Mouse (Mus musculus) thymus, adult 18-20 months (tissue): ENCODE results near the gene Chmp1a.
"Not testable (repeated sequence)": the region's sequence is repeated elsewhere in the genome, so short reads cannot be mapped to it uniquely, and the experiment has no call there.

ENCODE experiments used
- DNase-seq, 2 experiments: peaks; one replicate each; pipeline ENCODE4 v3.0.0; 2022; ENCODE audit warnings: mixed read lengths in 2 of 2

Chmp1a gene

GRCm38 (mm10) chr8:123212321-123213117, at the start of gene Chmp1a, which contains the start of gene Spata33:
Gene Chmp1a, minus strand, starts transcription at chr8:123212763.
Gene Spata33, plus strand, starts transcription at chr8:123212832.
- DNase-seq: peak; percentile 78 to 84

- DNase-seq: not testable (repeated sequence)
Observed at GRCm38 (mm10) chr8:123257593-123257992, 45.0 kb upstream of the Chmp1a start.

DNA sequence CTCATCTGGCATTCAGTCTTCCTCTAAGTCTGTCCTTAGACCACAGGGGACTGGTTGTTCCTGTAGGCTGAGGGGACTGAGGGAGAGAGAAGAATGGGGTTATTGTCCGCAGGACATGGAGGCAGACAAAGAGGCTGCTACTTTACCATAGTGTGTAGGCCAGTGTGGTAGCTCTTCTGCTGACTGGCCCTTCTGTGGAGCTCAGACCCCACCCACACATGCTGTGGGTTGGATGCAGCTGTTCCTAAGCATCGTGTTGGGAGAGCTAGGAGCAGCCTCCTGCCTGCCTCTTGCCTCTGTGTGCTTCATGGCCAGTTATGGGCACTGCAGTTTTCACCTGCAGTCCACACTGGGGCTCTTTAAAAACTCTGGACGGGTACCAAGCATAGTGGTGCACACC, 44.6 kb upstream of the Chmp1a start:
- DNase-seq: no peak

DNA sequence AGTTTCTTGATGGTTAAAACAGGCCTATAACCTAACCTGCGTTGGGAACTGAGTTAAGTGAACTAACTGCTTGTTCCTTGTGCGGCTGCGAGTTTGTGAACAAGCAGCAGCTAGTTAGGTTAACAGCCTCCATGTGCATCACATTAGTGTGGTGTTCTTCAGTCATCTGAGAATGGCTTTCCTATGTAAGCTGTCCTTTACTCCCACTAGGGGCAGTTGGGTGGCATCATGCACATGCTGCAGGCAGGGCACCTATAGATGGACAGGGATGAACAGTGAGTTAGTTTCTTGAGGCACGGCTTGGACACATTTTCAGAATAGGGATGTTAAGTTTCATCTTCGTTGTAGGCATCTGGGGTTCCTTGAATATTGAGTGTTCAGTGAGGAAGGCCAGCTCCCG, 42.6 kb upstream of the Chmp1a start:
- DNase-seq: no peak

DNA sequence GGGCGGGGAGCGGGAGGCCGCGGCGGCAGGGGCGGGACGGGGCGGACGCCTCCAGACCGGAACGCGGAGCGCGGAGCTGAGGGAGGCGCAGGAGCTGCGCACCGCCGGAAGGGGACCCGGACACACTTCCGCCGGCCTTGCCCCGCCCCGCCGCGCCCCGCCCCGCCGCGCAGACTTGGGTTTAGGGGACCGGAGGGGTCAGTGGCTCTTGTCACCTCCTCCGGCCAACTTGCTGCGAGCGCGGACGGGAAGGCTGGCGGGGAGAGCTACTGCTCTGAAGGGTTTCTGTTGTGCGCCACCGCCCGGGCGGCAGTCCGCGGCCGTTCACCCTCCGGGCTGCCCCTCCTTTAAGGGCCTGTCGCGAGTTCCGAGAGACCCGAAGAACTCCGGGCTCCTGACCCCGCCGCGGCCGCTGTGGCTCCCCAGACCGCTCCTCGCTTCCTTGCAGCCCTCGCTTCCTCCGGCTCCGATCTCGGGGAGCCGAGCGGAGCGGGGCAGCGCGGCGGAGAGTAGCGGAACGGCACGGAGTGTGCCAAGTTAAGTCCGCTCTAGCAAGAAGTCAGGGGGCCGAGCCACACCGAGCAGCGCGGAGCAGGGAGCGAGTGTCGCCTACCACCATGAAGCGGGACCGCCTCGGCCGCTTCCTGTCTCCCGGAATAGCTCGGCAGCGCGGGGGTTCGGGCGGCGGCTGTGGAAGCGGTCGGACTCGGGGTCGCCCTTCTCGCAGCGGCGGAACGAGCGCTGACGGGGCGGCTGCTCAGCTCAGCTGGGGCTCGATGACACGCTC, 41.7 kb upstream of the Chmp1a start, which contains the start of the genes Zfp276 and Vps9d1:
Gene Zfp276, plus strand, starts transcription at position 97 of the 787 bp plus-strand sequence.
Gene Vps9d1, minus strand, starts transcription at position 250 of the 787 bp plus-strand sequence.
- DNase-seq: peak; percentile 68

GRCm38 (mm10) chr8:123253451-123254098, 41.0 kb upstream of the Chmp1a start:
- no peak for DNase-seq

- no peak for DNase-seq
Observed at GRCm38 (mm10) chr8:123252925-123253324, 40.4 kb upstream of the Chmp1a start.

DNA sequence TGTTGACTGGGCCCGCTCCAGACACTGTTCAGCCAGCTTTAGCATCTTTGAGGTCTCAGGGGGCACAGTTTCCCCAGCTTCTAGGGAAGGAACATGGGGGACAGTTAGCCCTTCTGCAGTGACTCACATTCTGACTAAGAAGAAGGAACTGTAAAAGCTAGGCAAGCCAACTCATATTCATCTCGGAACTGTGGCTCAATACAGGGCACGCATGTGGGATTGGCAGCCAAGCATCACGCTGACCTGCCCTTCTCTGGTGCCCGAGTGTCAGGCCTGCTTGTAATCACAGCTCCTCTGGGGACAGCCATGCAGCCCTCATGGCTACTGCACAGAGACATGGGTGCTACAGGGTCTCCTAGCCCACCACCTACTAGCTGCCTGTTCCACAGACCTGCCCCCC, 38.4 kb upstream of the Chmp1a start:
- DNase-seq: no peak

- no peak for DNase-seq
Observed at GRCm38 (mm10) chr8:123248596-123248995, 36.0 kb upstream of the Chmp1a start.

DNA sequence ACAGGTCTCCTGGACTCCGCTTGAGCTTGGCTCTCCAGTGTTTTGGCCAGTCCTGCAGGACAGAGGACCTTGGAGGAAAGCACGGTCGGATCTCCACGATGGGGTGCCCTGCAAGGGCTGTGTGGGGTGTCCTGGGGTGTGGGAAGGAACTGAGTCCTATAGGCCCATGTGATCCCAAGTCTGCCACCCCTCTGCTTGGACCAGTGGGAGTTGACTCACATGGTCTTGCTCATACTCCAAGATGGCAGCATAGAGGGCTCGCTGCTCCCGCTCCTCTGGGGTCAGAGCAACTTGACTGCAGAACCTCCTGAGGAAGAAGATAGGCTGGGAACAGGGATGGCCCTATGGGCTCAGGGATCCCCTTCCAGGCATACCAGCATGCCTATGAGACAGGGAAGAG, 35.2 kb upstream of the Chmp1a start:
- no peak for DNase-seq

- DNase-seq: no peak
Observed at GRCm38 (mm10) chr8:123245543-123245942, 33.0 kb upstream of the Chmp1a start.

GRCm38 (mm10) chr8:123244382-123244781, 31.8 kb upstream of the Chmp1a start:
- DNase-seq: no peak

- no peak for DNase-seq
Observed at GRCm38 (mm10) chr8:123243053-123243452, 30.5 kb upstream of the Chmp1a start.

DNA sequence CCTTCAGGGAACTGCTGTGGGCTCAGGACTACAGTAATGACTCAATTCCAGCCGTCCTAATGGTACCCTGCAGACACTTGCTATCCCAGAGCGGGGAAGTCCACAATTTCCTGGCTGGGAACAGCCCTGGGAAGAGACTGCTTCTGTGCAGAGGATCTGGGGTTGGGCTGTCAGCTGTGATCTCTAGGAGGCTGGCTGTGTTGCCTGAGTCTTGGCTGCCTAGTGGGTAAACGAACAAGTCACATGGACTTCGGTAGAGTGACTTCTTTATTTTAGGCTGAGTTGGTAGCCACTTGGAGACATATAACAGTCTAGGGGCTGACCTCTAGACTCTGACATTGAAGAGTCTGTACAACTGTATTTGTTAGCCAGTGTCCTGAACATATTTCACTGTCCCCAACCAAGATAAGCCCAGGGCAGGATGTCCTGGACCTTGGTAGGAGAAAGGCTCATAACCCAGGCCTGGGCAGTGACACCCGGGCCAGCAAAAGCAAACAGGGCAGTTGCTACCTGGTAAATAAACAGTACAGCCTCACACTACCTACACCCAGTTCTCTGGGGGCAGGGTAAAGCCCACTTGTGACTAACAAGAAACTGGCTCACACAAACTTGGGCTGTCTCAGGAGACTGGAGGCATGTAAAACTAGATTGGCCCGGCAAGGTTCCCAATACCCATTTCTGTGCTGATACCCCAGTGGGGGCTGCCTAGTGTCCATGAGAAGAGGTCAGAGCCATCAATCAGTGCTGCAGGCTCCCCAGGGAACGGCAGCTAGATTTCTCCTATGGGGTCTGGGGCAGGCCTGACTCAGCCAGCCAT, 29.8 kb upstream of the Chmp1a start:
- DNase-seq: no peak

GRCm38 (mm10) chr8:123239398-123239797, 26.8 kb upstream of the Chmp1a start:
- DNase-seq: no peak

DNA sequence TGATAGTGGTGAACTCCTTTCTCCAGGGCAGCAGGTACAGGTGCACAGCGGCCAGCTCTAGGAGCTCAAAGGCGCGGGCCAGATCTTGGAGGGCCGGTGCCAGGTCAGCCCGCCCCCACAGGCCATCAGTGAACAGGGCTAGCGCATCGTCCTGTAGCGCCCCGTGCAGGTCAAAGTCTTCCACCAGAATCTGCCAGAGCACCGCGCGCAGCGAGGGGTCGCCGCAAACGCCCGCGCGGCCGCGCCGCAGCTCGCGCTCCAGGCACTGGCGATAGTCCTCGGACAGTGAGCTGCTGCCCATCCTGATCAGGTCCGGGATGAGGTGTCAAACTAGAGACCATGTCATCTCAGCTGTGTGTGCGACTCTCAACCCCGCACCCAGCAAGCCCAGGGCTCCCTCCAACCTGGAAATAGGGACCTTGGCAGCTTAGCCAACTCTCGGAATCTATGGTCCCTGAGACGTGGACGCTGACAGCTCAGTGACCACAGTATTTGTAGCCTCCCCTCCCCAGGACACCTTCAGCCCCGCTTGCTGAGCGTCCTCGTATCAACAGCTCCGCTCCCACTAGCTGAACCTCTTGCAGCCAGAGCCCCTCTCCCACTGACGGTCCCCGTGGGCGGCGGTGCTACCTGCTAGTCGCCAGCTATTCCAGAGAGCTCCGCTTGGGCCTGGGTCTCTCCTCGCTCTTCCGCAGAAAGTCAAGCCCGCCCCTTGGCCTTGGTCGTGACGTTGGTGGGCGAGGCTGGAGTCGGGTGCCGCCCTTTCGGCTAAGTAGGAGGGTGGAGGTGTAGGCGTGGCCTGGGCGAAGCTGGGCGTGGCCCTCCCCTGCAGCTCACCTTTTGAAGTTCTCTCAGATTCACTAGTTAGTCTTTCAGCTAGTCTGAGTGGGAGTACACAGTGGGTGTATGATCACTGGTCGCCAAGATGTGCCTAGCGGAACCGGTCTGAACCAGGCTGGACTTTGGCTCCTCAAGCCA, 23.2 kb upstream of the Chmp1a start, which contains the start of gene Spata2l:
Gene Spata2l, minus strand, starts transcription at position 714 of the 978 bp plus-strand sequence.
- peak; percentile 90 to 91 for DNase-seq

DNA sequence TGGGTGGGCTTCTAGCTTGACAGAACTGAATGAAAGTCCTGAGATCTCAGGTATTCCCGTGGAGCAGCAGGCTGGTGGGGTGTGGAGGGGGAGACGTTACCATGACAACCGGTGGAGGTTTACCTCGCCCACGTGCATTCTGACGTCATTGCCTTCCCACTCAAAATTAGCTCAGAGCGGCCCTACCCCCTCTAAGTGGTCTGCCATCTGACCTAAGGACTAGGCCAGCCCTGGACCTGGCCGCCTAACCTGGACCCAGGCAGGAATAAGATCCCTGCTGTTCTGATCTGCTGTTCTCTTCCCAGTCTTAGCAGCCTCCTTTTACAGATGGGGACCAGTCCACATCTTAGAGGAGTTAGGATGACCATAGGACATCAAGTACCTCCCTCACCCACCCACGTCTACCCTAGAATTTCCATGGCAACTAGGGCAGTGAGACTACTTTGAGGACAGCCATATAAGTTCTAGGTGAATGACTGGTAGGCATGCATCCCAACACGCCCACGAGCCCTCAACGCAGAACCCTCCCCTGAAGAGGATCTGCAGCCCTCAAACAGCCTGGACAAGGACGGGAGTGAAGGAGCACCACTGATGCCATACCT, 22.5 kb upstream of the Chmp1a start:
- DNase-seq: peak in 1 of 2 experiments; percentile 22

DNA sequence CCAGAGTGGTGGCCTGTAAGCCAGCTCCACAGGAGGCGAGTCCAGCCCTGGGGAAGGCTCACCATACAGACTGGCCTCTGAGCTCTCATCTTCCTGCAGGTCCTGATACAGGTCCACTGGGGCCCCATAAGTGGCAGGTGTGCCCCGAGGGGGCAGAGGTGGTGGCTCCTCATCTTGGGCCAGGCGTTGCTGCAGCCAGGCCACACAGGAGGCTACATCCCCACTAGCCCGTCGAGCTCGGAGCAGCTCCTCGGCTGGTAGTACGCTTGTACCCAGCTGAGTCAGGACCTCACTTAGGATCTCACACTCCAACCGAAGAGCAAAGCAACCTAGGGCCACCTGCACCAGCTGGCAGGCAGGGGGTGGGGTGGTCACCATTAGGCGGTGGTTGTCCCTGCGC, 21.2 kb upstream of the Chmp1a start:
- no peak for DNase-seq

- no peak for DNase-seq
Observed at GRCm38 (mm10) chr8:123233300-123233699, 20.7 kb upstream of the Chmp1a start.

GRCm38 (mm10) chr8:123232553-123232952, 20.0 kb upstream of the Chmp1a start:
- no peak for DNase-seq
